Comparison of ENCODE assay signal across 8 mouse cellular contexts in the genomic region with DNA sequence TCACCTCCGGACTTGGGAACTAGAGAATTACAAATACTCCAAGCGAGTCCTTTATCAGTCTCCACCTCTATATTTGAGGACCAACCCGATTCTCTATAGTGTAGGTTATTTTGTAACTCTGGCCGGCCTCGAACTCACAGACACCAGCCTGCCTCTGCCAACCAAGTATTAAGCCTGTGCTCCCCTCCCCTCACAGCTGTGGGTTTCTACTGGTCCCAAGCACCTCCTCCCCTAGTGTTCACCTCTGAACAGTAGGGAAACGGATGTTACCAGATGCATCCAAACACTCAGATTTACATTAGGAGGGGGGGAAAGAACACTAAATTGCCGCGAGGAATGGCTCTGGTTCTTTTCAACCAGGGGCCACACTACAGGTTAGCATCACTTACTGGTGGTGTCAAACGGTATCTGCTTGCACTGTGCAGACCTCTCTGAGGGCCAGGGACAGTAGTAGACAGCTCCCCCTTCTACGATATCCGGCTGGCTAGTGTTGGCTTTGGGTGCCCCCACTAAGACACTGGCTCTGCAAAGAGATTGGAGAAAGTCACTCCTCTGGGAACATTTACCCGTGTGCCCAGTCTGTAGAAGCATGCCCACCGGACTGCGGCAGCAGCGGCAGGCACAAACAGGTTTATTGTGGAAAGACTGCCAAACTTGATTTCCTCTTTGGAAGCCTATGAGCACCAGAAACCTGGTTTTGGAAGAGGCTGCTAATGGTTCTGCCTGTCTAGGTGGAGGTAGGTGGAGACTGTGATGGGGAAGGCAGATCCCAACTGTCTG. TPM values are rescaled to one million over a fixed set of nuclear protein-coding genes. Genes with fewer than 3 reads are reported as not detected.
DNase-seq lines count a peak whose midpoint lies in the region; ATAC-seq lines count a peak whose summit lies in the region.

No protein-coding gene starts in this region.

- no peak for ATAC-seq in intestine, embryonic 14.5 days (replicated peaks; ENCODE audit: low FRiP score, low TSS enrichment, low read depth)
- ATAC-seq in midbrain, embryonic 11.5 days (ENCODE audit: low FRiP score), result no peak

- H3K4me2 ChIP-seq in intestine, embryonic 14.5 days (ENCODE audit: low read length), result peak overlapping the region; percentile 68
- H3K4me2 ChIP-seq in midbrain, embryonic 11.5 days, result peak overlapping the region; percentile 90

- H3K27ac ChIP-seq in heart, embryonic 10.5 days, result 0 out of 2 replicates have a peak overlapping the region, but pooled peaks have one; percentile 80
- H3K27ac ChIP-seq in intestine, embryonic 14.5 days (ENCODE audit: low read depth), result peak overlapping the region; percentile 48
- H3K27ac ChIP-seq in midbrain, embryonic 11.5 days (ENCODE audit: low read depth, low read length), result no peak overlapping the region

- WGBS in heart, embryonic 10.5 days, result 57% methylated on average over 15 of the region's 15 CpGs
- WGBS in intestine, embryonic 14.5 days, result 48% methylated on average over 15 of the region's 15 CpGs
- WGBS in midbrain, embryonic 11.5 days, result 75% methylated on average over 15 of the region's 15 CpGs

- H3K9ac ChIP-seq in intestine, embryonic 14.5 days (ENCODE audit: low read length), result peak overlapping the region; percentile 66
- no peak overlapping the region for H3K9ac ChIP-seq in midbrain, embryonic 11.5 days (ENCODE audit: low read length)

- no peaks in the 10 kb centered on the region for H3K36me3 ChIP-seq in heart, embryonic 10.5 days
- H3K36me3 ChIP-seq in intestine, embryonic 14.5 days (ENCODE audit: control insufficient read depth, insufficient read depth, low read length), result no peaks in the 10 kb centered on the region
- no peaks in the 10 kb centered on the region for H3K36me3 ChIP-seq in midbrain, embryonic 11.5 days (ENCODE audit: control insufficient read depth, insufficient read depth, low read length)

- intact Hi-C loops in heart, postnatal 25 days (cut with DNase I), result loop anchor here (5.0 kb wide), 3 partner anchors 87 to 248 kb away; no protein-coding TSS in a partner anchor
- intact Hi-C loops in gastrocnemius, postnatal 36 days (cut with DNase I), result loop anchor here (5.0 kb wide), 2 partner anchors 143 to 298 kb away; no protein-coding TSS in a partner anchor

- H3K9me3 ChIP-seq in heart, embryonic 10.5 days, result no peaks in the 10 kb centered on the region
- no peaks in the 10 kb centered on the region for H3K9me3 ChIP-seq in intestine, embryonic 14.5 days (ENCODE audit: control insufficient read depth, low read length)
- H3K9me3 ChIP-seq in midbrain, embryonic 11.5 days (ENCODE audit: control insufficient read depth, low read length), result no peaks in the 10 kb centered on the region

- peaks cover 9% of the 10 kb centered on the region for H3K4me1 ChIP-seq in heart, embryonic 10.5 days
- H3K4me1 ChIP-seq in intestine, embryonic 14.5 days (replicated peaks; ENCODE audit: control insufficient read depth, insufficient read depth, low read length), result no peaks in the 10 kb centered on the region; the same call in 1 of the 2 replicates
- H3K4me1 ChIP-seq in midbrain, embryonic 11.5 days (ENCODE audit: control insufficient read depth, insufficient read depth, low read length), result no peaks in the 10 kb centered on the region

- H3K4me3 ChIP-seq in heart, embryonic 10.5 days, result peak overlapping the region; percentile 66
- H3K4me3 ChIP-seq in intestine, embryonic 14.5 days (ENCODE audit: low read depth, low read length), result peak overlapping the region; percentile 68
- H3K4me3 ChIP-seq in midbrain, embryonic 11.5 days (ENCODE audit: low read depth, low read length), result peak overlapping the region; percentile 50

- DNase-seq in heart, embryonic 10.5 days (ENCODE audit: low spot score), result no peak
- no peak for DNase-seq in heart, postnatal 25 days (ENCODE audit: low spot score)
- DNase-seq in embryo, embryonic 9.5 days (ENCODE audit: extremely low spot score), result peak; percentile 22
- DNase-seq in intestine, embryonic 14.5 days (ENCODE audit: low spot score), result peak; percentile 64
- peak; percentile 86 for DNase-seq in midbrain, embryonic 11.5 days (ENCODE audit: low spot score, missing footprints)
- no peak for DNase-seq in spleen, postnatal 36 days (ENCODE audit: low spot score in 2 of 2)
- no peak for DNase-seq in layer of hippocampus, adult 9-11 months
- no peak for DNase-seq in gastrocnemius, postnatal 36 days

- peaks cover 11% of the 10 kb centered on the region for H3K27me3 ChIP-seq in heart, embryonic 10.5 days (ENCODE audit: insufficient read depth, poor library complexity, severe bottlenecking)
- 0 out of 2 replicates have a peak, but pooled peaks cover 4% of the 10 kb centered on the region for H3K27me3 ChIP-seq in intestine, embryonic 14.5 days (replicated peaks; ENCODE audit: control insufficient read depth, insufficient read depth, low read length)
- H3K27me3 ChIP-seq in midbrain, embryonic 11.5 days (ENCODE audit: control insufficient read depth, insufficient read depth, low read length), result peaks cover 11% of the 10 kb centered on the region

RNA-seq across cellular contexts. Expression of a gene that starts 1.1 kb away (rescaled TPM):
- 4.4 and 9.3 TPM in 2 replicates for polyA plus RNA-seq in heart, embryonic 10.5 days (2016; fragmentation: Nextera tagmentation; extraction: Ambion mirVana)
- 1 to 10 TPM; 7.4 to 7.7 TPM for total RNA-seq in heart, postnatal 25 days (2021)
- polyA plus RNA-seq in intestine, embryonic 14.5 days (2014; fragmentation: Nextera tagmentation; extraction: Ambion mirVana), result 27.5 and 33.0 TPM in 2 replicates
- 2.9 and 3.4 TPM in 2 replicates for polyA plus RNA-seq in midbrain, embryonic 11.5 days (2014; fragmentation: Nextera tagmentation; extraction: Ambion mirVana)
- total RNA-seq in gastrocnemius, postnatal 36 days (2021), result 1 to 10 TPM; 2.0 TPM

Comparison
In these comparisons a context has a peak if more than half of its experiments do, and no peak if none do; other contexts are left out.
1. DNase-seq: peak in embryo, embryonic 9.5 days (single experiment), intestine, embryonic 14.5 days (single experiment) and midbrain, embryonic 11.5 days (single experiment); none in heart, embryonic 10.5 days (single experiment), heart, postnatal 25 days (single experiment), spleen, postnatal 36 days (0 of 2), layer of hippocampus, adult 9-11 months (single experiment) and gastrocnemius, postnatal 36 days (0 of 2).
2. Peak in every context shown above with its lines, with median percentiles within 50 percentile points of each other: H3K4me3 ChIP-seq.